Mouse (Mus musculus) neural tube, embryonic 14.5 days (tissue): ENCODE measurements at regions not wholly inside any gene's neighbourhood (a gene's known extent, or its start where the extent isn't known, plus 50 kb on each side); places are given as distances from the start of the nearest gene placed in this dataset.

Experiments
- ATAC-seq: fragments of 200-750 bp; cut with Nextera tagmentation; 2 replicates; pipeline ENCODE4 v1.8.0; 2017; ENCODE audit warnings: low read depth, mild to moderate bottlenecking, moderate TSS enrichment, moderate library complexity
- H3K27ac ChIP-seq: fragments of 300-500 bp; sonication (generic); 2 replicates; pipeline ENCODE4 v1.5.1; 2014; ENCODE audit warnings: low read depth, mild to moderate bottlenecking, control low read depth, low read length, moderate library complexity, mixed read lengths
- H3K27me3 ChIP-seq: fragments of 300-500 bp; sonication (generic); 2 replicates; pipeline ENCODE4 v1.6.1; 2014; ENCODE audit warnings: low read length; ENCODE audit not compliant: control insufficient read depth, insufficient read depth
- H3K36me3 ChIP-seq: fragments of 300-500 bp; sonication (generic); 2 replicates; pipeline ENCODE4 v1.6.1; 2014; ENCODE audit warnings: low read length, mixed read lengths; ENCODE audit not compliant: control insufficient read depth, insufficient read depth
- H3K4me1 ChIP-seq: fragments of 300-500 bp; sonication (generic); 2 replicates; pipeline ENCODE4 v1.6.1; 2014; ENCODE audit warnings: low read length; ENCODE audit not compliant: control insufficient read depth, insufficient read depth
- H3K4me2 ChIP-seq: fragments of 300-500 bp; sonication (generic); 2 replicates; pipeline ENCODE4 v1.6.1; 2014; ENCODE audit warnings: mild to moderate bottlenecking, low read depth, low read length, control low read depth
- H3K4me3 ChIP-seq: fragments of 300-500 bp; sonication (generic); 2 replicates; pipeline ENCODE4 v1.5.1; 2014; ENCODE audit warnings: low read depth, low read length, control low read depth, mixed read lengths
- H3K9ac ChIP-seq: fragments of 300-500 bp; sonication (generic); replicated peaks from 2 replicates; pipeline ENCODE4 v1.6.1; 2014; ENCODE audit warnings: low read depth, mild to moderate bottlenecking, control low read depth, low read length, mixed read lengths
- H3K9me3 ChIP-seq: fragments of 300-500 bp; sonication (generic); 2 replicates; pipeline ENCODE4 v1.6.1; 2016; ENCODE audit warnings: low read length; ENCODE audit not compliant: control insufficient read depth
- WGBS: fragments of 180-500 bp; shearing (Covaris S2); extraction: QIAGEN DNeasy Blood & Tissue Kit; methylation state at CpG from one replicate; pipeline ENCODE4 v1.1.7; 2014; 5-methylcytosine and 5-hydroxymethylcytosine counted together

- Histone ChIP-seq H3K4me3 (no peak overlapping the region), H3K4me2 (no peak overlapping the region)
- 95% methylated on average over 1 of the region's 1 CpGs for WGBS
Observed at GRCm38 (mm10) chr2:137814945-137815344, 441.4 kb upstream of the Btbd3 start.

GRCm38 (mm10) chr2:137808401-137809230 is 447.7 kb upstream of the Btbd3 start:
- H3K36me3 ChIP-seq = no peaks in the 10 kb centered on the region
- H3K27me3 ChIP-seq = no peaks in the 10 kb centered on the region
- no peaks in the 10 kb centered on the region for H3K9me3 ChIP-seq
- peak overlapping the region; percentile 13; the same call in 1 of the 2 replicates for H3K4me3 ChIP-seq
- H3K27ac ChIP-seq = peak overlapping the region; percentile 57; the same call in 1 of the 2 replicates
- peaks cover 7% of the 10 kb centered on the region; the same call in 1 of the 2 replicates for H3K4me1 ChIP-seq
- peak; percentile 86 for ATAC-seq
- no peak overlapping the region; the same call in 1 of the 2 replicates for H3K9ac ChIP-seq
- 15% methylated on average over 13 of the region's 13 CpGs for WGBS
- H3K4me2 ChIP-seq = peak overlapping the region; percentile 39; the same call in 1 of the 2 replicates

More at GRCm38 (mm10) chr2:137814945-137815344, 441.4 kb upstream of the Btbd3 start:
- Histone ChIP-seq H3K36me3 (no peaks in the 10 kb centered on the region), H3K4me1 (no peaks in the 10 kb centered on the region), H3K27ac (no peak overlapping the region), H3K9ac (no peak overlapping the region), H3K27me3 (no peaks in the 10 kb centered on the region), H3K9me3 (no peaks in the 10 kb centered on the region)
- no peak for ATAC-seq

GRCm38 (mm10) chr2:137807594-137808295 is 448.6 kb upstream of the Btbd3 start:
- peaks cover 7% of the 10 kb centered on the region; the same call in 1 of the 2 replicates for H3K4me1 ChIP-seq
- no peak overlapping the region for H3K4me2 ChIP-seq
- H3K4me3 ChIP-seq = no peak overlapping the region
- H3K9me3 ChIP-seq = no peaks in the 10 kb centered on the region
- H3K36me3 ChIP-seq = no peaks in the 10 kb centered on the region
- 68% methylated on average over 5 of the region's 5 CpGs for WGBS
- no peaks in the 10 kb centered on the region for H3K27me3 ChIP-seq
- no peak overlapping the region for H3K27ac ChIP-seq
- no peak overlapping the region for H3K9ac ChIP-seq
- no peak for ATAC-seq

- Histone ChIP-seq H3K4me2 (no peak overlapping the region), H3K27me3 (no peaks in the 10 kb centered on the region)
Observed at GRCm38 (mm10) chr2:137794841-137795240, 461.5 kb upstream of the Btbd3 start.

GRCm38 (mm10) chr2:137784091-137784490 is 472.3 kb upstream of the Btbd3 start:
- Histone ChIP-seq H3K4me3 (no peak overlapping the region), H3K9ac (no peak overlapping the region), H3K36me3 (no peaks in the 10 kb centered on the region), H3K9me3 (no peaks in the 10 kb centered on the region), H3K27me3 (no peaks in the 10 kb centered on the region), H3K4me1 (no peaks in the 10 kb centered on the region), H3K4me2 (no peak overlapping the region), H3K27ac (no peak overlapping the region)
- 92% methylated on average over 6 of the region's 6 CpGs for WGBS
- no peak for ATAC-seq

More at GRCm38 (mm10) chr2:137794841-137795240, 461.5 kb upstream of the Btbd3 start:
- no peak overlapping the region for H3K9ac ChIP-seq
- 40% methylated on average over 2 of the region's 2 CpGs for WGBS
- no peak overlapping the region for H3K27ac ChIP-seq
- H3K36me3 ChIP-seq = no peaks in the 10 kb centered on the region
- H3K4me1 ChIP-seq = no peaks in the 10 kb centered on the region
- ATAC-seq = no peak
- no peak overlapping the region for H3K4me3 ChIP-seq
- H3K9me3 ChIP-seq = no peaks in the 10 kb centered on the region

- Histone ChIP-seq H3K4me1 (no peaks in the 10 kb centered on the region), H3K36me3 (no peaks in the 10 kb centered on the region), H3K9ac (no peak overlapping the region), H3K9me3 (no peaks in the 10 kb centered on the region), H3K4me3 (no peak overlapping the region), H3K27me3 (no peaks in the 10 kb centered on the region), H3K4me2 (no peak overlapping the region), H3K27ac (no peak overlapping the region)
- 96% methylated on average over 3 of the region's 3 CpGs for WGBS
- ATAC-seq = no peak
Observed at GRCm38 (mm10) chr2:137777430-137777829, 478.9 kb upstream of the Btbd3 start.

GRCm38 (mm10) chr2:137764785-137765184 is 491.6 kb upstream of the Btbd3 start:
- H3K4me2 ChIP-seq = no peak overlapping the region
- H3K9ac ChIP-seq = no peak overlapping the region
- H3K27me3 ChIP-seq = no peaks in the 10 kb centered on the region
- no peak overlapping the region for H3K4me3 ChIP-seq
- no peak for ATAC-seq
- H3K27ac ChIP-seq = no peak overlapping the region
- no peaks in the 10 kb centered on the region for H3K36me3 ChIP-seq
- no peaks in the 10 kb centered on the region for H3K4me1 ChIP-seq
- H3K9me3 ChIP-seq = no peaks in the 10 kb centered on the region

GRCm38 (mm10) chr2:137759455-137759854 is 496.9 kb upstream of the Btbd3 start:
- no peak for ATAC-seq
- no peak overlapping the region for H3K27ac ChIP-seq
- H3K4me3 ChIP-seq = no peak overlapping the region
- H3K9me3 ChIP-seq = no peaks in the 10 kb centered on the region
- H3K4me1 ChIP-seq = no peaks in the 10 kb centered on the region; the same call in 1 of the 2 replicates
- WGBS = 95% methylated on average over 2 of the region's 2 CpGs
- no peaks in the 10 kb centered on the region for H3K36me3 ChIP-seq
- H3K4me2 ChIP-seq = no peak overlapping the region
- H3K9ac ChIP-seq = no peak overlapping the region
- H3K27me3 ChIP-seq = no peaks in the 10 kb centered on the region

- H3K9me3 ChIP-seq = no peaks in the 10 kb centered on the region
- H3K27ac ChIP-seq = no peak overlapping the region
- no peak overlapping the region for H3K4me3 ChIP-seq
- H3K27me3 ChIP-seq = no peaks in the 10 kb centered on the region
- WGBS = 68% methylated on average over 4 of the region's 4 CpGs
- H3K4me1 ChIP-seq = no peaks in the 10 kb centered on the region; the same call in 1 of the 2 replicates
- no peaks in the 10 kb centered on the region for H3K36me3 ChIP-seq
- no peak for ATAC-seq
- H3K9ac ChIP-seq = no peak overlapping the region
- no peak overlapping the region for H3K4me2 ChIP-seq
Observed at GRCm38 (mm10) chr2:137758389-137758788, 498.0 kb upstream of the Btbd3 start.
